Mouse (Mus musculus) G1E (cell line): ENCODE measurements at regions not wholly inside any gene's neighbourhood (a gene's known extent, or its start where the extent isn't known, plus 50 kb on each side); places are given as distances from the start of the nearest gene placed in this dataset.

Experiments used
- CTCF ChIP-seq: IDR thresholded peaks from 2 replicates; pipeline ENCODE4 v1.5.1; 2012; ENCODE audit warnings: low read depth, low read length, inconsistent platforms, mixed read lengths
- GATA2 ChIP-seq: IDR thresholded peaks from 2 replicates; pipeline ENCODE4 v1.6.1; 2012; ENCODE audit warnings: low read depth, low read length, inconsistent platforms, borderline replicate concordance
- TAL1 ChIP-seq: conservative IDR thresholded peaks from 2 replicates; pipeline ENCODE4 v1.6.1; 2012; ENCODE audit warnings: low read depth, low read length, inconsistent platforms, mixed read lengths

- TF ChIP-seq TAL1 (no peak), CTCF (no peak), GATA2 (no peak)
These were observed 53.0 kb upstream of the Prickle1 start for GRCm38 (mm10) chr15:93648646-93649045.
